Mouse (Mus musculus): Measurements from ENCODE around the gene Sec24b. TPM values are rescaled to one million over a fixed set of nuclear protein-coding genes. Genes with fewer than 3 reads are reported as not detected.

The Sec24b gene
- polyA plus RNA-seq, 2 experiments, result 7.8 to 17.1 TPM

DNA sequence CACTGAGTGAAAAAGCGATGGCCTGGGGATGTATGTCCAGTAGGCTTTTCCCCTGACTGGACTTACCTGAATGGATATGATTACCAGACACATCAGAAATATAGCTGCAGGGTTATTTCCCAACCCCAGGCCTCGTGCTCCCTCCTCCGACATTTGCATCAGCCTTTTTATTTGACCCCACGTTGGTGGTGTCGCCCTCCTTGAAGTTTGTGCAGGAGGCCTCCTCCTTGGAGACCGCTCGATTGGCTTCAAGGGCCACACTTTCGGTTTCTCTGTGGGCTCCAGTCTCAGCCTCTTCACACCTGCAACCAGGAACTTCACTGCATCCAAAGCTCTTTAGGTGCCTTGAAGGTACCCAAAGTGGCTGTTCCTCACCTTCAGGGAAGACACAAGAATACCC lies 35.8 kb downstream of the Sec24b start:
- TF ChIP-seq CTCF (IDR thresholded peaks at IDR 0.05; ENCODE audit: low read depth) (no peak), EP300 (IDR thresholded peaks at IDR 0.05; ENCODE audit: low read depth) (no peak)
- H3K4me3 ChIP-seq (ENCODE audit: insufficient read depth in 1 of 2, low read depth in 2 of 2, low read length in 2 of 2), result no peak overlapping the region
- 82% methylated on average over 8 of the region's 8 CpGs for WGBS (ENCODE audit: insufficient replicate concordance)
- H3K4me1 ChIP-seq (replicated peaks; ENCODE audit: control insufficient read depth in 2 of 2, insufficient read depth in 2 of 2, low read length in 1 of 2), result no peaks in the 10 kb centered on the region
- no peaks in the 10 kb centered on the region; the same call in none of the 2 replicates for H3K36me3 ChIP-seq (replicated peaks; ENCODE audit: control insufficient read depth, insufficient read depth, low read depth)
- H3K9me3 ChIP-seq (ENCODE audit: control insufficient read depth, low read length), result no peaks in the 10 kb centered on the region
- no peak overlapping the region for H3K9ac ChIP-seq (replicated peaks)
- H3K4me2 ChIP-seq (ENCODE audit: low read depth), result no peak overlapping the region
- ATAC-seq (ENCODE audit: insufficient read depth) (no peak), DNase-seq (ENCODE audit: low read depth in 3 of 3, low spot score in 3 of 3) (no peak)
- no peaks in the 10 kb centered on the region for H3K27me3 ChIP-seq (ENCODE audit: control insufficient read depth, insufficient read depth, low read length)
- no peak overlapping the region for H3K27ac ChIP-seq

DNA sequence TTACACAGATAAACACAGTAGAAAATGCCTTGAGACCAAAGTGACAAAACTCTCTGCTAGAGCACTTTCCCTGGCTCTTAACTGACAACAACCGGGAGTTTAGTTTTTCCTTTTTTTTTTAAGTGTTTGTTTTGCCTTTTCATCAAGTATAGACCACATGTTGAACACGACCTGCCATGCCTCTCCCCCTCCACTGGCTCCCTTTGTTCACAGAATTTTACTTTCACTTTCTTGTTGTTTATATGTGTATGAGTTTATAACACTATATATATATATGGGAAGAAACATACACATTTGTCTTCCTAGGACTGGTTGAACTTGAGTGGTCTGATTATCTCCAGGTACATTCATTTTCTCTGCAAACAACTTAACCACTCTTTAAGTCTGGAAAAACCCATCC lies 48.4 kb downstream of the Sec24b start:
- 63% methylated on average over 2 of the region's 2 CpGs for WGBS (ENCODE audit: insufficient replicate concordance)
- ATAC-seq (ENCODE audit: insufficient read depth), result no peak
- H3K9me3 ChIP-seq (ENCODE audit: control insufficient read depth, low read length), result no peaks in the 10 kb centered on the region

GRCm38 (mm10) chr3:130011236-130011635 lies 50.1 kb downstream of the Sec24b start:
- WGBS (ENCODE audit: insufficient replicate concordance), result 79% methylated on average over 1 of the region's 1 CpGs
- DNase-seq (ENCODE audit: low read depth in 3 of 3, low spot score in 3 of 3) (no peak), ATAC-seq (ENCODE audit: insufficient read depth) (no peak)
- Histone ChIP-seq H3K9me3 (ENCODE audit: control insufficient read depth, low read length) (no peaks in the 10 kb centered on the region), H3K4me3 (ENCODE audit: insufficient read depth in 1 of 2, low read depth in 2 of 2, low read length in 2 of 2) (no peak overlapping the region), H3K36me3 (replicated peaks; ENCODE audit: control insufficient read depth, insufficient read depth, low read depth) (peaks cover 4% of the 10 kb centered on the region), H3K27ac (no peak overlapping the region), H3K4me2 (ENCODE audit: low read depth) (no peak overlapping the region), H3K27me3 (ENCODE audit: control insufficient read depth, insufficient read depth, low read length) (no peaks in the 10 kb centered on the region), H3K4me1 (replicated peaks; ENCODE audit: control insufficient read depth in 2 of 2, insufficient read depth in 2 of 2, low read length in 1 of 2) (no peaks in the 10 kb centered on the region), H3K9ac (replicated peaks) (no peak overlapping the region)
- TF ChIP-seq CTCF (IDR thresholded peaks at IDR 0.05; ENCODE audit: low read depth), result no peak
- no peak for TF ChIP-seq EP300 (IDR thresholded peaks at IDR 0.05; ENCODE audit: low read depth)

More for the DNA sequence above, 48.4 kb downstream of the Sec24b start:
- no peaks in the 10 kb centered on the region for H3K27me3 ChIP-seq (ENCODE audit: control insufficient read depth, insufficient read depth, low read length)
- no peak overlapping the region for H3K27ac ChIP-seq
- H3K4me2 ChIP-seq (ENCODE audit: low read depth), result no peak overlapping the region
- H3K4me3 ChIP-seq (ENCODE audit: insufficient read depth in 1 of 2, low read depth in 2 of 2, low read length in 2 of 2), result no peak overlapping the region
- peaks cover 4% of the 10 kb centered on the region for H3K36me3 ChIP-seq (replicated peaks; ENCODE audit: control insufficient read depth, insufficient read depth, low read depth)
- H3K4me1 ChIP-seq (replicated peaks; ENCODE audit: control insufficient read depth in 2 of 2, insufficient read depth in 2 of 2, low read length in 1 of 2), result no peaks in the 10 kb centered on the region
- DNase-seq (ENCODE audit: low read depth in 3 of 3, low spot score in 3 of 3), result no peak
- TF ChIP-seq EP300 (IDR thresholded peaks at IDR 0.05; ENCODE audit: low read depth) (no peak), CTCF (IDR thresholded peaks at IDR 0.05; ENCODE audit: low read depth) (no peak)
- H3K9ac ChIP-seq (replicated peaks), result no peak overlapping the region

DNA sequence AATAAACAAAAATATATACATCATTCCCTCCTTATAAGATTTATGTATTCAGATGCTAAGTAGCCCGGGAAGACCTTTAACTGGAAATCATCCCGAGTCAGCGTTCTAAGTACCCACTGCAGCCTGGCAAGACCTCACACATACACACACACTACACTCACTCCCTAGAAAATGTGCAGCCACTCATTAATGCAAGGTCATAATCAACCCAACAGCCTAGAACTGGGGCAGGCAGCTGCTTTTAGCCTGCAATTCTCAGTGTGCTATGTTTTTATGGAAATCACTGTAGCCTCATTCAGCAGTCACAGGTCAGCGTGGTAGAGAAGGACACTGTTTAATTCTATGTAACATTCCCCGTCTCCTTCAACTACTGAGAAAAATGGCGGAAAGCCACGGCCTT lies 55.2 kb downstream of the Sec24b start:
- Histone ChIP-seq H3K9me3 (ENCODE audit: control insufficient read depth, low read length) (no peaks in the 10 kb centered on the region), H3K27ac (no peak overlapping the region), H3K9ac (replicated peaks) (no peak overlapping the region), H3K36me3 (replicated peaks; ENCODE audit: control insufficient read depth, insufficient read depth, low read depth) (peaks cover 16% of the 10 kb centered on the region), H3K27me3 (ENCODE audit: control insufficient read depth, insufficient read depth, low read length) (no peaks in the 10 kb centered on the region), H3K4me3 (ENCODE audit: insufficient read depth in 1 of 2, low read depth in 2 of 2, low read length in 2 of 2) (no peak overlapping the region), H3K4me2 (ENCODE audit: low read depth) (no peak overlapping the region), H3K4me1 (replicated peaks; ENCODE audit: control insufficient read depth in 2 of 2, insufficient read depth in 2 of 2, low read length in 1 of 2) (no peaks in the 10 kb centered on the region)
- 75% methylated on average over 7 of the region's 7 CpGs for WGBS (ENCODE audit: insufficient replicate concordance)
- no peak for TF ChIP-seq CTCF (IDR thresholded peaks at IDR 0.05; ENCODE audit: low read depth)
- TF ChIP-seq EP300 (IDR thresholded peaks at IDR 0.05; ENCODE audit: low read depth), result no peak
- DNase-seq (ENCODE audit: low read depth in 3 of 3, low spot score in 3 of 3) (no peak), ATAC-seq (ENCODE audit: insufficient read depth) (no peak)

DNA sequence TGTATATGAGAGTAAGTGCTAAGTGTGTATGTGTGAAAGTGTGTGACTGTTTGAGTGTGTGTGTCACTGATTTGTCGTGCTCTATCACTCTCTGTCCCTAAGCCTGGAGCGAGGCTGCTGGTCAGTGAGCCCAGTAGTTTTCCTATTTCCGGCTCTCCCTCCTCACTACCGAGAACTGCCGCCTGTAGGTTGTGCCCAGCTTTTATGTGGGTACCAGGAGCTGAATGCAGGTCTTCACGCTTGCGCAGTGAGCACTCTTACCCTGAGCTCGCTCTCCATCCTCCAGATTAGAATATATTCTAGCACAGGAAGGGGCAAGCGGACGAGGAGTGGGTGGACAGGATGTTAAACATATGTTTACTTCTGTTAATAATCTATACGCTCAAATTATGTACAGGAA lies 60.4 kb downstream of the Sec24b start:
- DNase-seq (ENCODE audit: low read depth in 3 of 3, low spot score in 3 of 3) (no peak), ATAC-seq (ENCODE audit: insufficient read depth) (no peak)
- TF ChIP-seq CTCF (IDR thresholded peaks at IDR 0.05; ENCODE audit: low read depth) (no peak), EP300 (IDR thresholded peaks at IDR 0.05; ENCODE audit: low read depth) (no peak)
- Histone ChIP-seq H3K36me3 (replicated peaks; ENCODE audit: control insufficient read depth, insufficient read depth, low read depth) (peaks cover 19% of the 10 kb centered on the region), H3K9me3 (ENCODE audit: control insufficient read depth, low read length) (no peaks in the 10 kb centered on the region), H3K9ac (replicated peaks) (no peak overlapping the region), H3K4me3 (ENCODE audit: insufficient read depth in 1 of 2, low read depth in 2 of 2, low read length in 2 of 2) (no peak overlapping the region), H3K4me1 (replicated peaks; ENCODE audit: control insufficient read depth in 2 of 2, insufficient read depth in 2 of 2, low read length in 1 of 2) (no peaks in the 10 kb centered on the region), H3K4me2 (ENCODE audit: low read depth) (no peak overlapping the region), H3K27ac (no peak overlapping the region), H3K27me3 (ENCODE audit: control insufficient read depth, insufficient read depth, low read length) (no peaks in the 10 kb centered on the region)
- 87% methylated on average over 11 of the region's 11 CpGs for WGBS (ENCODE audit: insufficient replicate concordance)
